Mouse (Mus musculus) embryonic fibroblast, embryonic 13.5 days (primary cell): ENCODE data around the gene Glb1. TPM values are rescaled to one million over a fixed set of nuclear protein-coding genes. Genes with fewer than 3 reads are reported as not detected.
A peak's percentile ranks its signal among the peaks of the same experiment; 100 is the strongest.

ENCODE experiments used
- H3K27ac ChIP-seq: 2 replicates; pipeline ENCODE4 v1.5.1; 2012; ENCODE audit warnings: low read length, control low read depth, inconsistent platforms; ENCODE audit not compliant: insufficient read depth
- H3K4me1 ChIP-seq: 2 replicates; pipeline ENCODE4 v1.6.1; 2011; ENCODE audit warnings: low read length; ENCODE audit not compliant: control insufficient read depth, insufficient read depth
- H3K4me3 ChIP-seq: 2 replicates; pipeline ENCODE4 v1.5.1; 2011; ENCODE audit warnings: mild to moderate bottlenecking, control low read depth, low read length; ENCODE audit not compliant: insufficient read depth
- CTCF ChIP-seq: IDR thresholded peaks from 2 replicates; pipeline ENCODE4 v1.5.1; 2011; ENCODE audit warnings: mild to moderate bottlenecking, control low read depth, low read length, moderate library complexity, borderline replicate concordance; ENCODE audit not compliant: insufficient read depth
- POLR2A ChIP-seq: IDR thresholded peaks from 2 replicates; pipeline ENCODE4 v1.6.1; 2011; ENCODE audit warnings: low read depth, mild to moderate bottlenecking, control low read depth, low read length, moderate library complexity
- polyA plus RNA-seq: library from polyadenylated mRNA; stranded (reverse); fragments of >200 nt; gene quantifications from 2 replicates; pipeline ENCODE4 v1.2.4, GENCODE M21; 2011; ENCODE audit warnings: low read depth; ENCODE audit not compliant: missing spikeins, insufficient read length

The Glb1 gene
- polyA plus RNA-seq, 1 experiment = 44.8 TPM

- H3K4me1 ChIP-seq = no peaks in the 10 kb centered on the region
- no peak overlapping the region for H3K27ac ChIP-seq
- H3K4me3 ChIP-seq = no peak overlapping the region
- TF ChIP-seq CTCF (no peak), POLR2A (no peak)
Measured at GRCm38 (mm10) chr9:114496469-114496868, 95.6 kb downstream of the Glb1 start.

- Histone ChIP-seq H3K4me1 (no peaks in the 10 kb centered on the region), H3K4me3 (no peak overlapping the region)
Measured at GRCm38 (mm10) chr9:114498218-114498617, 97.3 kb downstream of the Glb1 start.

GRCm38 (mm10) chr9:114499783-114500515, 99.1 kb downstream of the Glb1 start:
- H3K4me1 ChIP-seq = no peaks in the 10 kb centered on the region
- TF ChIP-seq POLR2A (no peak), CTCF (no peak)
- H3K27ac ChIP-seq = no peak overlapping the region
- no peak overlapping the region for H3K4me3 ChIP-seq

More at GRCm38 (mm10) chr9:114498218-114498617, 97.3 kb downstream of the Glb1 start:
- no peak overlapping the region for H3K27ac ChIP-seq
- TF ChIP-seq POLR2A (no peak), CTCF (peak; percentile 91)

- no peak overlapping the region for H3K27ac ChIP-seq
- no peaks in the 10 kb centered on the region for H3K4me1 ChIP-seq
- no peak for TF ChIP-seq POLR2A
- no peak for TF ChIP-seq CTCF
- no peak overlapping the region for H3K4me3 ChIP-seq
Measured at GRCm38 (mm10) chr9:114501111-114501510, 100.2 kb downstream of the Glb1 start.

- no peak overlapping the region for H3K4me3 ChIP-seq
Measured at GRCm38 (mm10) chr9:114501913-114502312, 101.0 kb downstream of the Glb1 start.

GRCm38 (mm10) chr9:114502711-114503427, 102.0 kb downstream of the Glb1 start:
- no peak overlapping the region for H3K27ac ChIP-seq
- no peak for TF ChIP-seq CTCF
- no peak for TF ChIP-seq POLR2A
- H3K4me1 ChIP-seq = no peaks in the 10 kb centered on the region
- H3K4me3 ChIP-seq = no peak overlapping the region

More at GRCm38 (mm10) chr9:114501913-114502312, 101.0 kb downstream of the Glb1 start:
- Histone ChIP-seq H3K4me1 (no peaks in the 10 kb centered on the region), H3K27ac (no peak overlapping the region)
- TF ChIP-seq POLR2A (no peak), CTCF (no peak)

GRCm38 (mm10) chr9:114504816-114505215, 103.9 kb downstream of the Glb1 start, which contains the start of gene Ccr4:
TSS of gene Ccr4 (minus strand) at chr9:114504916.
- Histone ChIP-seq H3K4me1 (no peaks in the 10 kb centered on the region), H3K27ac (no peak within 1 kb of the TSS), H3K4me3 (no peak within 1 kb of the TSS)
- TF ChIP-seq POLR2A (no peak), CTCF (no peak)

- Histone ChIP-seq H3K27ac (no peak overlapping the region), H3K4me3 (no peak overlapping the region), H3K4me1 (no peaks in the 10 kb centered on the region)
- TF ChIP-seq CTCF (no peak), POLR2A (no peak)
Measured at GRCm38 (mm10) chr9:114506564-114506963, 105.7 kb downstream of the Glb1 start.

GRCm38 (mm10) chr9:114507421-114507820, 106.5 kb downstream of the Glb1 start:
- TF ChIP-seq CTCF (no peak), POLR2A (no peak)
- no peak overlapping the region for H3K4me3 ChIP-seq
- no peak overlapping the region for H3K27ac ChIP-seq

GRCm38 (mm10) chr9:114509785-114510184, 108.9 kb downstream of the Glb1 start:
- H3K4me3 ChIP-seq = no peak overlapping the region
- no peak for TF ChIP-seq CTCF
- TF ChIP-seq POLR2A = no peak
- no peak overlapping the region for H3K27ac ChIP-seq
- H3K4me1 ChIP-seq = no peaks in the 10 kb centered on the region

More at GRCm38 (mm10) chr9:114507421-114507820, 106.5 kb downstream of the Glb1 start:
- no peaks in the 10 kb centered on the region for H3K4me1 ChIP-seq
